Mouse (Mus musculus): Measurements from ENCODE around the gene Zfp54.
A peak's percentile ranks its signal among the peaks of the same experiment; 100 is the strongest.
"Not testable (repeated sequence)": the region's sequence is repeated elsewhere in the genome, so short reads cannot be mapped to it uniquely, and the experiment has no call there.

The Zfp54 gene

DNA sequence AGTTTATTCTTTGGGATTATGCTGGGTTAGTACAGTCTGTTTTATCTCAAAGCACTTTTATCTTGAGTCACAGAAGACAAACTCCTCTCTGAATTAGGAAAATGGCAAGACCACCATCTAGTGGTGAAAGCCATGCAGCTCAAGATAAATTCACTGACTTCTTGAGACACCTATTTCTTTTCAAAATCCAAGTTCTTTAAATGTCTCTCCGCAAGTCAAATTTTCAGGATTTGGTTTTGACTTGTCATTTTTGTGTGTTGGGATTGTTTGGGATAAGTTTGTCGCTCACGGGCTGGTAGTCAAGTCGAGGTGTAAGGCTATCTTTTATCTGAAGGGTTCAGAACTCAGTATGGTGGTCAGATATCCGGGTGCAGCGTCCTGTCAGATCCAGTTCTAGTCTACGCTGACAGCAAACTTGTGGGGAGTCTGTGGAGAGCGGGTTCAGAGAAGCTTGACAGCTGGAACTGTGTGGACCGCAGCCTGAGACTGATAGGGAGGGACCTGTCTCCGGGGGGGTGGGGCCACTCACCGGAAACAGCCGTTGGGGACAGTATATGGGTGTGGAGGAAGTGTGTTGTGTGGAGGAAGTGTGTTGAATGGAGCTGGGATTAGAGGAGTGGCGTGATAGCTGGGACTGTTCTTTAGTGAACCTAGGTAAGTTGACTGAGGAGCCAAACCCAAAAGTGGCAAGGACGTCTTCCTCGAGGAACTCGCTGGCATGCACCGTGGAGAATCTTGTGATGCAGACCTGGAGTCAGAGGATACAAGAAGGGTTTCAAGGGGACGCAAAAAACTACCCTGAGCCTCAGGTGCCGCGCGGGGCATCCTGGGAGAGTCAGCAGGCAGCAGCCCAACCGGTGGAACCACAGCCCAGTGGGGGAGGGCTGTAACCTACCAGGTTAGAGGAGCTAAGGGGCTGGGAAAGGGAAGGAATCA is at the start of gene Zfp54:
Gene Zfp54 (plus strand): TSS at position 564 of the 936 bp plus-strand sequence.
- peak; percentile 81 to 89 for DNase-seq

DNA sequence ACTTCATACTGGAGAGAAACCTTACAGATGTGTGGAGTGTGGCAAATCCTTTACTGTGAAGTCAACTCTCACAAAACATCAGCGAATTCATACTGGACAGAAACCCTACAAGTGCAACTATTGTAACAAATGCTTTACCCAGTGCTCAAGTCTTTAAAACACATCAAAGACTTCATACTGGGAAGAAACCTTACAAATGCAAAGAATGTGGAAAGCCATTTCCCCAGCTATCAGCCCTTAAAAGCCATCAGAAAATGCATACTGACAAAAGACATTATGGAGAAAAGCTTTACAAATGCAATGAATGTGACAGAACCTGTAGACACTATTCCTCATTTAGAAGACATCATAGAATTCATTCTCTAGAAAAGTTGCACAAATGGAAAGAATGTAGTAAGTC is 47.7 kb upstream of the Zfp54 start:
- no peak for DNase-seq

DNA sequence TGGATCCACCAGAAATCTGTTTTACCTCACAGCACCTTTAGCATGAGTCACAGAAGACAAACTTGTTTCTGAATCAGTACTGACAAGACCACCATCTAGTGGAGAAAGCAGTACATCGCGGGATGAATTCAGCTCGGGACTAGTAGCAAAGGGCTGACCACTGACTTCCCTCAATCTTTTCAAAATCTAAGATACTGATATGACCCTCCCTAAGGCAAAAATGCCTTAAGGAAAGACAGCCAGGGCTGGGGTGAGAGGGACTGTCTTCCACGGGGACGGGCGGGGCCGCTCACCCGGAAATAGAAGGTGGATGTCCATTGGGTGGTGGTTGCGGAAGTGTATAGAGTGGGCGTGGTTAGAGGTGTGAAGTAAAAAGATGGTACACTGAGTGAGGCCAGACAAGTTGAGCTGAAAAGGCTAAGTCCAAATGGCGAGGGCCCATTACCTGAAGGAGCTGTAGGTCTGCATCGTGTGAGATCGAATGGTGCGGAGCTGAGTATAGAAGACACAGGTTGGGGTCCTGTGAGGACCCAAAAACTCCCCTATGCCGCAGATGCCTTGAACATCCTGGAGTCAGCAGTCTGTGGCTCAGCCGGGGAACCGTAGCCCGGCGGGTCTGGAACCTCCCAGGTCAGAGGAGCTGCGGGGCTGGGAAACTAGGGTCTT is 39.5 kb upstream of the Zfp54 start, which contains the start of gene Zfp677:
Gene Zfp677 (plus strand): TSS at position 358 of the 666 bp plus-strand sequence.
- peak; percentile 74 to 81 for DNase-seq

DNA sequence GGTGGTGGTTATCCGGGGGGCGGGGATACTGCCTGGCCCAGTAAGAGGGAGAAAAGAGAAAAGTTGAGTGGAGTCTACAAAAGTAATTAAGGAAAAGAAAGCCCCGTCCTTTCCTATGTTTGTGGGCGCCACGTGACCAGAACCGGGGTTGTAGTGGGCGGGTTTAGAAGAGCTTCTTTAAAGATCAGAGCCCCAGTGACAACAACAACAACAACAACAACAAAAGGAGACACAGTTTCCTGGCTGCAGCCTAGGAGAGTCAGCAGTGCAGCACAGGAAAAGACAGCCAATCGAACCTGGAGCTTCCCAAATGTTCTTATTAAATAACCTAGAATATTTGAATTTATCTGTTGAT is 39.0 kb upstream of the Zfp54 start:
- DNase-seq = no peak

DNA sequence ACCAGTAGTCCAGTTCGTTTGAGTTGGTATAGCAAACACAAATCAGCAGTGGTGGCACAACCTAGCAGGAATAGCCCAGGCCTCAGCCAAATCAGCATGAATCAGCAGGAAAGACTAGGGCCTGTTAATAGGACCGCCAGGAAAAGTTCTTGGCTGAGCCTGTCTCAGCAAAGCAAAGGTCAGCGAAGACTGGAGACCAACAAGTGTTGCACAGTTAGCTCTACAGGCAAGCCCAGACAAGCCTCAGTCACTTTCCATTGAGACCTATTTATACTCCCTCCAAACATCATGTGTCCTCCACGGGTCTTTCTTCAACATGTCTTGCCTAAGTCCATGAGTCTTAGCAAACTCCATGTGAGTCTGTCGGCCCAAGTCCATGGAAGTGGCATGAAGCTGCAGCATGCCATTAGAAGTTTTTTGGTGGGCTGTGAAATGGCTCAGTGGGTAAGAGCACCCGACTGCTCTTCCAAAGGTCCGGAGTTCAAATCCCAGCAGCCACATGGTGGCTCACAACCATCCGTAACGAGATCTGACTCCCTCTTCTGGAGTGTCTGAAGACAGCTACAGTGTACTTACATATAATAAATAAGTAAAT is 15.9 kb downstream of the Zfp54 start:
- DNase-seq = not testable (repeated sequence)

DNA sequence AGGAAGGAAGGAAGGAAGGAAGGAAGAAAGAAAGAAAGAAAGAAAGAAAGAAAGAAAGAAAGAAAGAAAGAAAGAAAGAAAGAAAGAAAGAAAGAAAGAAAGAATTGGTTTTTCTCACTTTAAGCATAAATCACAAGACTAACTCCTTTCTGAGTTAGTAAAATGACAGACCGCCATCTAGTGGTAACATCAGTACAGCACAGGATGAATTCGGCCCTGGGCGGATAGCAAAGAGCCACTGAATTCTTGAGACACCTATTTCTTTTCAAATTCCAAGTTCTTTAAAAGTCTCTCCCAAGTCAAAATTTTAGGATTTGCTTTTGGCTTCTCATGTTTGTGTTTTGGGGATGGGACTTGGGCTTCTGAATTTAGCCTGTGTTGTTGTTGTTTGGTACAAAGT is 26.6 kb downstream of the Zfp54 start:
- peak; percentile 72 to 82 for DNase-seq

DNA sequence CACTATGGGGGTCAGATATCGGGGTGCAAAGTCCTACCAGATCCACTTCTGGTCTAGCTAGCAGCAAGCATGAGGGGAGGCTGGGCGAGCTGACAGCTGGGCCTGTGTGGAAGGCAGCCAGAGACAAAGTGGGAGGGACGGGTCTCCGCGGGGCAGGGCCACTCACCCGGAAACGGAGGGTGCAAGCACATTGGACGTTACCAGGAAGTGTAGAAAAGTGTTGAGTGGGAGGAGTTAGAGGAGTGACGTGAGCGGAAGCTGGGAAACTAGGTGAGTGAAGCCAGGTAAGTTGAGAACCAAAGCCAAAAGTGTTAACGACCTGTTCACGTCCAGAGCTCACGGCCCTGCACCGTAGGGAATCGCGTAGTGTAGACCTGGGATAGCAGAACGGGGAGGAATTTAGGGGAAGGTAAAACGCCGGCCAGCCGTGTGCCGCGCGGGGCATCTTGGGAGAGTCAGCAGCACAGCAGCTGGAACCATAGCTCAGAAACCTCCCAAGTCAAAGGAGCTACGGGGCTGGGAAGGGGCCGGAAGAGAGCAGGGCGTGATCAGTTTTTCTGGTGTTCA is 27.2 kb downstream of the Zfp54 start, which contains the start of gene Zfp51:
Gene Zfp51 (plus strand): TSS at position 237 of the 567 bp plus-strand sequence.
- peak; percentile 94 to 96 for DNase-seq

DNA sequence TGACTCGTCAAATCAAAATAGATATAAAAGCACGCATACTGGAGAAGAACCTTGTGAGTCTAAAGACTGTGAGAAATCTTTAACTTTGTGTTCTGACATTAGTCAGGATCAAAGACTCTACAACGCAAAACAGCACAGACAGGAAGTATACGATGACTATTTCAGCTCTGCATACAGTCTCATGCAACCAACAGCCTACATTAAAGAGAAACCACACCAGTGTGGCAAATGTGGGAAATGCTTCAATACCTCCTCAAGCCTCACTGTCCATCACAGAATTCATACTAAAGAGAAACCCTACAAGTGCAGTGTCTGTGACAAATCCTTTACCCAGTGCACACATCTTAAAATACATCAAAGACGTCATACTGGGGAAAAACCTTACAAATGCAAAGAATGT is 40.5 kb downstream of the Zfp54 start:
- no peak for DNase-seq

DNA sequence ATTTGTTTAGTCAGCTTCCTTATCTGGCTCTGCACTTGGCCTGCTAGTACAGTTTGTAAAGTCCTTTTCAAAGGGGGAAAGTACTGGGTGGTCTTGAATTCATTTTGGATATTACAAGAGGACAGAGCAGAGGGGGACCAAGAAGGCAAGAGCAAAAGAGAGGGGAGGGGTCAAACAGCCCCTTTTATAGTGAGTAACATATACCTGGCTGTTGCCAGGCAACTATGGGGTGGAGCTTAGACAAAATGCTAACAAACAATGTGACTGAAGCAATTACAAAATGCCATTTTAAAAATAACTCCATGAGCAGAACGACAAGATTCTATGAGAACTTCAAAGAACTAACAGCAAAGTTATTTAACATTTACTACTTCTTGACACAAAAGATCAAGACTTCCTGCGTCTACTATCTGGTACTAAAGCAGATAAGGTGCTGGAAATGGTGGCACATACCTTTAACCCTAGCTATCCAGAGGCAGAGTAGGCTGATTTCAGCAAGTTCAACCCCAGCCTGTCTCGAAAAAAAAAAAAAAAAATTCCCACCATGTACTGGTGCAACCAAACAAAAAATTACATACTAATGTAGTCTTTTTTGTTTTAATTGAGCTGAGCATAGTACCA is 49.1 kb downstream of the Zfp54 start:
- DNase-seq = no peak

DNA sequence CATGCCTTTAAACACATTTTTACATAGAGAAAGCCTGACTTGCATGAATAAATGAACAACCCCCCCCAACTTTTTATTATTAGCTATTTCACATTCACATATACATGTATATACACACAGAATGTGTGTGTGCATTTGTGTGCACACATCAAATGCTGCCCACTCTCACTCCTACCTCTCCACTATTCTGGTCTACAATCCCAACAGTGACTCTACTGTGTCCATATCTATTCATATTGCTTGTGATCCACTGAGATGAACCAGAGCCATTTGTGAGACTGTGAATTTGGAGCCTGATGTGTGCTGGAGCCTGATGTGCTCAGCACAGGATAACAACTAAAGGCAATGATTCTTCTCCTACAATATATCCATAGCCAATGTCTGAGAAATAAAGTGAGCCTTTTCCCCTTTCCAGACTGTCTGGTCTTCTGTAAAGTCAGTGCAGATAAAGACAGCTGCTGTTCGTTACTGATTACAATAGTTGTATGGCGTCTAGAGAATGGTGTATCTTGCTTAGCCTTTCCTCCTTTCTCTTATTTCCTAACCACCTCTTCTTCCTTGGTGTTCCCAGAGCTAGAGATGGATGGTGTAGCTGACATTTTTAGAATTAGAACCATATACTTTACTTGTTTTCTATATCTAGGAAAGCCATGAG is 49.8 kb downstream of the Zfp54 start:
- DNase-seq = no peak

DNA sequence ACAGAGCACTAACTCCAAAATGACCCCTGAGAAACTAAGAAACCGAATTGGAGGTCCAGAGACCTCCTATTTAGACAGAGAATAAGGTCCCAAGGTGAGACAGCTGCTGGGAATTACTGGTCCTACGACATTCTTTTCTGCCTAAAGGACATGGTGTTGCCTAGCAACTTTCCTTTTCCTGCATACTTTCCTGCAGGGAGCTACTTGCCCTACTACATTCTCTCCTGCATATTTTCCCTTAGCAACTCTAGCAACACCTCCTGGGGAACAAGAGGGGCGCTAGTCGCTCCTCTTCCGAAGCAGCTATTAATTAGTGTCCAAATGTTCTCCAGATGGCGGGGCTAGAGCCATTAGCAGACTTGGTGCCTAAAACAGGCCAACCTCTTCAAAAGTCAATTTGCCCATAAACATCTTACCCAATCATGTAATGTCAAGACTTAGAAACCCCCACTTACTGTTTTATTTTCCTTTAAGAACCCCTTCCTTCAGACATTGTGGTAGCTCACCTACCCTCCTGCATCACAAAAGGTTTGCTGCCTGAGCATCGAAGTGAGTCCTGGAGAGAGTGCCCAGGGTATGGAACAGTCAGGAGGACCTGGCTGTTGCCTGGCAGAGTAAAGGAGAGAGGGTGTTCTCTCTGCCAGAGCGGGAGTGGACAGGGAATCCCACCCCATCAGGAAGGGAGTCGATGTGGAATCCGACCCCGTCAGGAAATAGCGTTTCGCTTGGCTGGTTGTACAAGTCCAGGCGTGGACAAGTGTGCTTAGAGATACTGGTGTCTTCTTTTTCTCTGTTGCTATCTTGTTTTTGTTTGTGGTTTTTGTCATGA is 50.5 kb downstream of the Zfp54 start:
- DNase-seq = peak; percentile 36 to 60

DNA sequence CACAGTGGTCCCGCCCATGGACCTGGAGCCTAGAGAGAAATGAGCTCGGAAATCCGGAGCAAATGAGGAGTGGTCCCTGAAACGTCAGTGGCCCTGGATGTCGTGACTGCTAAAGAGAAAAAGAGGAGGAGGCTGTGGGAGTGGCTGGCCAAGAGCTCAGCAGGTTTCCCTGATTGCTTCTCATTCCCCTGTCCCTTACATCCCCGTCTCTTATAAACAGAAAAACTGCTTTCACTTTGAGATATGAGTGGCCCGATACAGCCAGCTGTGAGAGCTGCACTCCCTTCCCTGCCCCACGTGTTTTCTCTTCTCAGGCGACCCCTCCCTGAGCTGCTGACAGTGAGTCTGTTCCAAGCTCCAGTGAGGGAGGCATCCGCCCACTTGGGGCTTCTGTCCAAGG is 51.7 kb downstream of the Zfp54 start:
- peak; percentile 6 to 22 for DNase-seq

DNA sequence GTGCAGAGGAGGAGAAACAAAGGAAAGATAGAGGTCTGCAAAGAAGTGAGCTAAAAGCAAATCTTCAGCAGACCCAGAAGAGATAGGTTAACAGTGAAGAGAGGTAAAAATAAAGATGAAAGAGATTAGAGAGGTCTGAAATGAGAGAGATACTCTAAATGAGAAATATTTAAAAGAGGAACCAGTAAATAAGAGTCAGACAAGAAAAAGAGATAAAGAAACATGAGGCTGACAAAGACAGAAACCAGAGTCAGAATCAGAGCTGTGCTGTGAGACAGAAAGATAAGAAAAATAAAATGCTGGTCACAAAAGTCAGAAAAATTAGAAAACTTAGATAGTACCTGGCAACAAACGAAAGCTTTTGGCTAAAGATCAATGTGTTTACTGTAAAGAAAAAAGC is 52.3 kb downstream of the Zfp54 start:
- DNase-seq = not testable (repeated sequence)

DNA sequence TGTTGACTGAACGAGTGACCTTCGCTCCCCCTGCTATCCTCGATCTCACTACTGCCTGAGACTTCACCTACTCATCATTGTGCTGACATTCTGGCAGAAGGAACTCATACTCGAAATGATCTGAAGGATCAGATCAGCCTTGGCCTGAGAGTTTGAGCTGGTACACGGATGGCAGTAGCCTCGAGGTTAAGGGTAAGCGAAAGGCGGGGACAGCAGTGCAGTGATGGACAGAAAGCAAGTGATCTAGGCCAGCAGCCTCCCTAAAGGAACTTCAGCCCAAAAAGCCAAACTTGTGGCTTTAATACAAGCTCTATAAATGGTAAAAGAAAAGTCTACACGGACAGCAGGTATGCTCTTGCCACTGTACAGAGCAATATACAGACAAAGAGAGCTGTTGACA is 53.3 kb downstream of the Zfp54 start:
- not testable (repeated sequence) for DNase-seq

DNA sequence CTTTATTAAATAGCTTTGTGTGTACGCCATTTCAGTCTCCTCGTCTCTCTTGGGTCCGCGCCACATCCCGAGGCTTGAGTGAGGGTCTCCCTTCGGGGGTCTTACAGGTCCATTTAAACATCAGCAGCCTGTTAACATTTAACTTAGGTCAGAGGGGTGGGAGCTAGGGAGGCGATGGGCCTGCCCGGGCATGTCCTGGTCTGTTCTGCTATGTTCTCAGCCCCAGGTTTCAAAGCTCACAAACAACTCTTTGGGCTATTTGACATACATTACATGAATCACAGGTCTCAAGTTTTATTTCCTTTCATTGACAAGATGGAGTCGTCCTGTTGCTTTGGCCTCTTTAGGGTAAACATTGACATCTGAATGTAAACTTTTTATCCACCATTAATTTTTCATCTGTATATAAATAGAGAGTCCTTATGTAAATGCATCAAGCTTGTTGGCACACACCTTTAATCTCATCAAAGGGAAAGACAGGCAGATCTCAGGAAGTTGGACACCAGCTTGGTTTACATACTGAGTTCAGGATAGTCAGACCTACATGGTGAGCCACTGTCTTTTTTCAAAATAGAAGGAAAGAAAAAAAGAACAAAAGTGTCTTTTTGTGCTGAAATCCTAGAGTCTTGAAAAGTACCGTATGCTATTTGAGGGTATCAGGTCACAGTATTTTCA is 55.2 kb downstream of the Zfp54 start:
- DNase-seq = not testable (repeated sequence)
